Mouse (Mus musculus) frontal cortex, postnatal 14 days (tissue): Measurements from ENCODE around the gene Nop9.

ENCODE experiments used
- DNase-seq, 2 experiments: peaks; one replicate each; pipeline ENCODE4 v3.0.0; 2022; ENCODE audit warnings: low spot score in 2 of 2

The Nop9 gene

GRCm38 (mm10) chr14:55745180-55745860 is at the start of gene Nop9, which contains the start of gene Dhrs1:
Nop9 (plus strand) TSS chr14:55745693.
Dhrs1 (minus strand) TSS chr14:55745690.
- DNase-seq, result peak; percentile 61 to 73

- no peak for DNase-seq
Observed at GRCm38 (mm10) chr14:55697226-55697625, 48.3 kb upstream of the Nop9 start.

GRCm38 (mm10) chr14:55701131-55701530 is 44.4 kb upstream of the Nop9 start:
- no peak for DNase-seq

- DNase-seq, result no peak
Observed at GRCm38 (mm10) chr14:55702761-55703160, 42.7 kb upstream of the Nop9 start.

GRCm38 (mm10) chr14:55706051-55706600 is 39.4 kb upstream of the Nop9 start:
- DNase-seq, result no peak

GRCm38 (mm10) chr14:55707397-55707796 is 38.1 kb upstream of the Nop9 start:
- no peak for DNase-seq

GRCm38 (mm10) chr14:55709509-55709908 is 36.0 kb upstream of the Nop9 start:
- no peak for DNase-seq

- no peak for DNase-seq
Observed at GRCm38 (mm10) chr14:55711786-55712185, 33.7 kb upstream of the Nop9 start.

- no peak for DNase-seq
Observed at GRCm38 (mm10) chr14:55713007-55713728, 32.3 kb upstream of the Nop9 start.

GRCm38 (mm10) chr14:55713729-55714122 is 31.8 kb upstream of the Nop9 start, which contains the start of gene Tgm1:
Tgm1 (minus strand) TSS chr14:55713926.
- no peak for DNase-seq

- DNase-seq, result no peak
Observed at GRCm38 (mm10) chr14:55714893-55715292, 30.6 kb upstream of the Nop9 start.

GRCm38 (mm10) chr14:55716271-55716670 is 29.2 kb upstream of the Nop9 start:
- no peak for DNase-seq

- no peak for DNase-seq
Observed at GRCm38 (mm10) chr14:55716884-55717283, 28.6 kb upstream of the Nop9 start.

GRCm38 (mm10) chr14:55719737-55720136 is 25.8 kb upstream of the Nop9 start:
- DNase-seq, result no peak

- DNase-seq, result no peak
Observed at GRCm38 (mm10) chr14:55720666-55721065, 24.8 kb upstream of the Nop9 start.

GRCm38 (mm10) chr14:55721076-55721475 is 24.4 kb upstream of the Nop9 start:
- no peak for DNase-seq

GRCm38 (mm10) chr14:55721700-55722437 is 23.6 kb upstream of the Nop9 start, which contains the start of gene Rabggta:
Rabggta (minus strand) TSS chr14:55722263.
- peak; percentile 85 to 88 for DNase-seq

GRCm38 (mm10) chr14:55722438-55722945 is 23.0 kb upstream of the Nop9 start:
- no peak for DNase-seq

GRCm38 (mm10) chr14:55723433-55723832 is 22.1 kb upstream of the Nop9 start:
- no peak for DNase-seq

- DNase-seq, result no peak
Observed at GRCm38 (mm10) chr14:55724411-55724871, 21.1 kb upstream of the Nop9 start.

- DNase-seq, result no peak
Observed at GRCm38 (mm10) chr14:55726261-55726660, 19.2 kb upstream of the Nop9 start.
